Mouse (Mus musculus) monocyte, adult 2 months (primary cell): Measurements from ENCODE around the gene Srp72.
A peak's percentile ranks its signal among the peaks of the same experiment; 100 is the strongest.
"Not testable (repeated sequence)": the region's sequence is repeated elsewhere in the genome, so short reads cannot be mapped to it uniquely, and the experiment has no call there.

Experiments used
- DNase-seq, 2 experiments: peaks; one replicate each; pipeline ENCODE4 v3.0.0; 2022; ENCODE audit warnings: low spot score in 2 of 2, low read depth in 1 of 2

Gene Srp72

DNA sequence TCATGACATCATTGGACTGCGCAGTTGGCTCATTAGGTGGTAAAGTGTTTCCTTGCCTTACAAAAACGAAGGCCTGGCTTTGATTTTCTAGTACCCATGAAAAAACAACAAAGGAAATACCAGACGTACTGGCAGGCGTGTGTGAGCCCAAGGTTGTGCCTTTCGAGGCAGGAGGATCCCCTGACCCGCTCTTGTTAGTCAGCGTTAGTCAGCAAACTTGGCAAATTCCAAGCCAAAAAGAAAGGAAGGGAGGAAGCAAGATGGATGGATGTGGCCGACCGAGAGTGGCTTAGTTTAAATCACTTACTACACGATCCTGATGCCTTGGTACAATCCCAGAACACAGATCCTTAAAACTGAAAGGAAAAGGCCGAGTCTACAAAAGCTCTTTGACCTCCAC, 11.9 kb upstream of the Srp72 start:
- no peak for DNase-seq

DNA sequence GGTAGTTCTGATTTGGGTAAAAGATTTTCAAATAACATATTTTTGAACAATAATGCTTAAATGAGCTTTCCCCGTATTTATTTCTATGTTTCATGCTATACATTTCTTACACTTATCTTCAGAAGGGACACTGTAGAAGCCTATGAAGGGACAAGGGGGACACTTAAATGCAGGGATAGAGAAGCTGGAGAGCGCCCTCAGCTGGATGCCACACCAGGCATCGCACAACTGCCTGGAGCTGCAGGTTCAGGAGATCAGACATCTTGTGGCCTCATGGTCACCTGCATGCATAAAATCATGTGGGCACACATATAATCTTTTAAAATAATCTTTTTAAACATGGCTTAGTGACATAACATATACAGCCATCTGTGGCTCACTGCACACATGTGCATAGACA, 9.8 kb upstream of the Srp72 start:
- DNase-seq: no peak

DNA sequence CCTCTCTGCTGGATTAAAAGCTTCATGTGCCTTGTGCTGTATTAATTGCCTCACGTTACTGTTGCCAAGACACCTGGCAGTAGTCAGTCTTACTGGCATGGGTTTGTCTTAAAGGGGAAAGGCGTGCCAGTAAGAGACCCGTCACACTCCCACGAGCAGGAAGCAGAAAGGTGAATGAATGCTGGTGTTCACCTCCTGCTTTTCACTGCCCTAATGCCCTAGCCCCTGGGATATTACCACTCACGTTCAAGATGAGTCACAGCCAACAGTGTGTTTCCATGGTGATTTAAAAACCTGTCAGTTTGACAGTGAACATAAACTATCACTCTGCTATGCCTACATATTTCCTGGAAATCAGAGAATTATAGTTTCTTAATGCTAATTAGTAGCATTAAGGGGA, 5.2 kb upstream of the Srp72 start:
- no peak for DNase-seq

DNA sequence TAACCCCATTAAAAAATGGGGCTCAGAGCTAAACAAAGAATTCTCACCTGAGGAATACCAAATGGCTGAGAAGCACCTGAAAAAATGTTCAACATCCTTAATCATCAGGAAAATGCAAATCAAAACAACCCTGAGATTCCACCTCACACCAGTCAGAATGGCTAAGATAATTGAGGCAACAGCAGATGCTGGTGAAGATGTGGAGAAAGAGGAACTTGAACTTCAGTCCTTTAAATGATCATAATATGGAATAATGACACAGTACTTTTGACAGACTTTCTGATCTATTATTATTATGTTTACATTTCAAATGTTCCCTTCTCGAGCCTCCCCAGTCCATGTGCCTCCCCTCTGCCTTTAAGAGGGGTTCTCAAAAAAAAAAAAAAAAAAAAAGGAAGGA, 3.4 kb upstream of the Srp72 start:
- DNase-seq: not testable (repeated sequence)

DNA sequence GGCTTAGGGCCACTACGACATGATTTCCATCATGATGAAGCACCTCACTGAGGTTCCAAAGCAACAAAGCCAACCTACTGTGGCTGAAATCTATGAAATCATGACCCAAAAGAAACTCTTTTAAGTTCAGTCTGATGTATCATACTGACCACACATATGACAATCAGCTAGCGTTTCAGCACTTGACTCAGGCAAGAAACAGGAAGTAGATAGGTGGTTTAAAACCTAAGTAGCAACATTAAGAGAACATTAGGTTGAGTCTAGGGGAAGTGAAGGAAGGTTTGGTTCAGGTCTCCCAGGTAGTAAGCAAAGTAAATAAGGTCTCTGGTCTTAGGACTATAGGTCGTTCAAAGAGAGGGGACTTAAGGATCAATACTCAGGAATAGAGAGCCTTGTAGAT, 995 bp upstream of the Srp72 start:
- no peak for DNase-seq

DNA sequence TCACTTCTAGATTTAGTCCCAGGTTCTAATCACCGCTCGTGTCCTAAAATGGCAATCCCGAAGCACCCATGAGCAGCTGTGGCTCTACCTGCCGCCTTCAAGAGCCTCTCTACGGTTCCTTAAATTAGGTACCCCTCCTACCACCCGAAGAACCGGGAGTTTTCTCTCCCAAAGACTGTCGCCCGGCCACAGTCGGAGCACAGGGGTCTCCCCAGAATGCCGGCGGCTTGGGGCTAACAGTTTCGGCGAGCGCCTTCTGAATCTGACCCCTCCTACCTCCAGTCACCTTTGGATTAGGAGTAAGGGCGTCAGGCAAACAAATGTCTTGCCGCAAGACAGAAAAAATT, 303 bp upstream of the Srp72 start:
- DNase-seq: no peak

DNA sequence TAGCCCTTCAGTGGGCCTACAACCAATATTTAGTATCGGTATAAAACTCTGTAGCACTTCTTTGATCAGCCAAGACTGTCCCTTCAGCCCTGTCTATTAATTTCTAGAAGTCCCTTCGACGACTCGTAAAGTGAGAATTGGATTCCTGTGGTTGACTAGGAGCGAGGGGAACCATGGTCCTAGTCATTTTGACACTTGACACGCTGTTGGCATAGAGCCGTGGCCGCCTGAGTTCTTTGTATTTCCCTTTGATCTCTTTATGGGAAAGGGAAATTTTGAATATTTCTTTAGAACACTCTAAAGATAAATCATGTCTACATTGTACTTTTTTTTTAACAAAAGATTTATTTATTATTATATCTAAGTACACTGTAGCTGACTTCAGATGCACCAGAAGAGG, 1.3 kb downstream of the Srp72 start:
- no peak for DNase-seq

DNA sequence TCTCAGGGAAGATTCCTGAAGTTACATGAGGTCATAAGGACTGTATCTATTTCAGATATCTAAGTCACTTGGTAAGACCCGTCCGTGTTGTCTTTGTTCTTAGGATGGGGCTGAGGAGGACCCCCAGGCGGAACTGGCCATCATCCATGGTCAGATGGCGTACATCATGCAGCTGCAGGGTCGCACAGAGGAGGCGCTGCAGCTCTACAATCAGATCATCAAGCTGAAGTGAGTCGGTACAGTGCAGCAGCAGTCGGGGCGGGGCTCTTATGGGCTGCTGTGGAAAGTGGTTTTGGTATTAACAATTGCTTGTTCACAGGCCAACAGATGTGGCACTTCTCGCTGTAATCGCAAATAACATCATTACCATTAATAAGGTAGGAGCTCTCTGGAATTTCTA, 9.5 kb downstream of the Srp72 start:
- no peak for DNase-seq

DNA sequence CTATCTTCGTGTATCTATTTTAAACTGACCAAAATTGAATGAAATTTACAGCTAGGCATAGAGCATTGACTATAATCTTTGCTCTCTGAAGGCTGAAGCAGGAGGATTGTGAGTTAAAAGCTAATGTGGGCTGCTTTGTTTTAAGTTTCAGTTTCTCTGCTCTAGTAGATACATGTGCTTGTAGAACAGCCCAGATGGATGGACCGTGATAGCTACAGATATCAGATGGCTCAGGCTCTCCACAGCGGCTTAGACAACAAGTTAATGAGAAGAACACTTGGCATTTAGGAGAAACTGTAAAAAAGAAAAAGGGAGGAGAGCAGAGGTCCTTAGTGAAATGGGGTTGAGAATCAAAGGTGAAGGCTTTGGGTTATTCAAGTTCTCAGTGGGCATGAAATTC, 16.3 kb downstream of the Srp72 start:
- DNase-seq: no peak

DNA sequence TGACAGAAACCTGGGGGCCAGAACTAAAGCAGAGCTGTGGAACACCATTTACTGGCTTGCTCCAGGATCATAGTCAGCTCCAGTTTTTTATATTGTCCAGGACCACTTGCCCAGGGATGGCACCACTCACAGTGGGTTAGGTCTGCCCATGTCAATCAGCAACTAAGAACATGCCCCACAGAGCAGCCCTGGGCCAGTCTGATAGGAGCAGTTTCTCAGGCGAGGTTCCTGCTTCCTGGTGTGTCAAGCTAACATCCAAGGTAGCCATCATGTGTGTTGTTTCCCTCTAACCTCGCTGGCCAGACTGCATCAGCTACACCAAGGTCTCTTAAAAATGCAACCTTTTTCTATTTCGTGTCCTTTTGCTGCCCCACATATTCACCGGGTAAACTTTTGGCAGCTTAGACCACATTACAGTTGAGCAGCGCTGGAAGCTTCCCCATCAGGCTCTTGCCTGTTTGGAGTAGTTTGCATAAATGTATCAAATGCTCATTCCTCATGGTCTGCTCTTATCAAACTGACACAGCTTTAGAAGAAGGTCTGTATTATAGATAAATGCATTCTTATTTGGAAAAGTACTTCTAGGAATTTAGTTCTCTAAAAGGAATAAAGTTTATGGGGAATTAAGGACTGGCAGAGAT, 18.8 kb downstream of the Srp72 start:
- DNase-seq: no peak

DNA sequence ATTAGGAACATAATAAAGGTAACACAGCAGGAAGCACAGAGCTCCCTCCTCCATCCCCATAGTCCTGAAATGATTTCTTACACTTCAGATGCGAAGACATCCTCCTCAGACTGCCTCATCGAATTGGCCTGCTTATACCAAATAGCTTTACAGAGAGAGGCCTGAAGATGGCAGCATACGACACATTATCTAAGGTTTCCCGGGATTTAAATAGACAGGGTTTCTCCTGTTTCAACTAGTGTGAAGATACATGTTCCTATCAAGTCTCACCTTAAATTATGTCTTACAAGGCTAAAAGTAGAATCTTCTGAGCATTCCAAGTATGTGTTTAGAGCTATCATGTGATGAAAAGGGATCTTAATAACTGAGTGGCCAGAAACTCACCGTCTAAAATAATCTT, 23.9 kb downstream of the Srp72 start:
- no peak for DNase-seq

DNA sequence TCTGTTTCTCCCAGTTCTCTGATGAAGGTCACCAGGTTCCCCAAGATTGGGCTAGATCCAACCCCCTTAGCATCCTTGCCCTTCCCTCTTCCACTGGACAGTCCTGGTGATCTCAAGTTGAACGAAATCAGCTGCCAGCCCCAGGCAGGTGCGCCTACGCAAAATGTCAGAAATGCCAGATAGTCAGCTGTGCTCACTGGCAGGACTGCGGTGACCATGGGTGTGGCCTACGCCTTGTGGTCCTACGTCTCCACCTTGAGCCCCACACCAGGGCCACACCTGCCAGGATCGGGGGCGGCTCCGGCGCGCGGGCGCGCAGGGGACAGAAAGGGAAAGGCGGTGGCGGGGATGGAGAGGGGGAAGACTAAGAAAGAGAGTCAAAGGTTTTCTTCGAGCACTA, 26.7 kb downstream of the Srp72 start:
- DNase-seq: no peak

DNA sequence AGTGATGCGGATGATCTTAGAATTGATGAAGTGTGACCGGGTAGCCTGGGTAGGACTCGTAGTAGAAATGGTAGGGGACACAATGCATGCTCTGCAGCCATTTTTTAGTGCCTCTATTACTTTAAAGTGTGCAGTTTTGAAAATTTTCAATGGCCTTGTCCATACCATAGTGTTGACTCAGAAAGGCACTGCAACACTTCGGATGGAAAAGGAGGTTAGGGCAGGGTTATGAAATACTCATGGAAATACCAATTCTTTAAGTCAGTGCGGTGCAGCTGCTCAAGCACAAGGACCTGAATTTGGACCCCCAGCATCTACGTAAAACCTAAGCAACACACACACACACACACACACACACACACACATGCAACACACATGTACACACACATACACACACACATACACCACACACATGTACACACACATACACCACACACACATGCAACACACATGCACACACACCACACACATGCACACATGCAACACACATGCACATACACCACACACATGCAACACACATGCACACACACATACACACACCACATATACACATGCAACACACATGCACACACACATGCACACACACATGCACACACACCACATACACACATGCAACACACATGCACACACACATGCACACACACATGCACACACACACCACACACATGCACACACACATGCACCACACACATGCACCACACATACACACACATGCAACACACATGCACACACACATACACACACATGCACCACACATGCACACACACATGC, 29.8 kb downstream of the Srp72 start, which contains the start of gene Arl9:
Arl9 (plus strand) TSS at position 5 of the 771 bp plus-strand sequence.
- no peak for DNase-seq

DNA sequence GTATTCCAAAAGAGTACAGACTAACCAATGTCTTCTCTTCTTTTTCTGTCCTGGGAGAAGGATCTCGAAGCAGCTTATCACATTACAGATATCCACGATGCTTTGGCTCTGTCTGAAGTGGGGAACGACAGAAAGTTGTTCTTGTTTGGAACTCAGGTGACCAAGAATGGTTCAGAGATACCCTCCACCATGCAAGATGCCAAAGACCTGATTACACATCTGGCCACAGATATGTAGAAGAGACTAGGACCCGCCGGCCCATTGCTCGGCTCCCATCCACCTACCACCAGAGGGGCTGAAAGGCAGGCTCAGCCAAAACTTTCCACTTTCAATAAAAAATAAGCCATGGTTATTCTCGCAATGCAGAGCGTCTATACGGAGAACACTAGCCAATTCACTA, 35.9 kb downstream of the Srp72 start:
- DNase-seq: no peak

DNA sequence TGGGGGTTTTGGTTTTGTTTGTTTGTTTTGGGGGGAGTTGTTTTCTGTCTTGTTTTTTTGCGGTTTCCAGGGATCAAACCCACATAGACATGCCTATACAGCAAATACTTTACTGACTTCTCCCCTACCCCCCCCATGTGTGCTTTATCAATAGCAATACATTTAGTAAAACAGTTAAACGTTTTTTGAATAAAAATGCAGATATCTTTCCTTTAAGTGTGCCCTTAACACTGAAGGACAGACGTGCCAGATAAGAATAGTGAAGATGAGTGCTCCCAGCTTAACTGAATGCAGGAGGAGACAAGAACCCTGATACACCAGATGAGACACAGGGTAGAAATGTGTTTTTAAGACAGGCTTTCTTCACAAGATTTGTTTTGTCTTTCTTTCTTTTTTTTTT, 36.6 kb downstream of the Srp72 start:
- no peak for DNase-seq

DNA sequence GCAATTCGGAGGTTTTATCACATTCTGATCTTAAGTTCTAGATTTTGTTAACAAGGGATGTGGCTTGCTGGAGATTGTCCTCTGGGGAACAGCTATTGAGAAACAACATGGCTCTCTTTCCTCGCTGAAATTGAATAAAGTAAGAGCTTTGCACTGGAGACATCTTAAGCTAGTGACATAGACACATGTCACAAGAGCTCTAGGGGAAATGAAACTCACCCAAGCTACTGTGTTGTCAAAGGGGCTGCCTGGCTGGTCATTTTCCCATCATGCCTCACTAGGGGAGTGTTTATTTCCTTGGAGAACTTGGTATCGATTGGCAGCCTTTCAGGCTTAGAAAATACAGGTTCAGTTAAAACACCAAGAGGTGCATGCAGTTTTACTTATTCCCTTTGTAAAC, 38.7 kb downstream of the Srp72 start:
- DNase-seq: peak; percentile 34 to 41

DNA sequence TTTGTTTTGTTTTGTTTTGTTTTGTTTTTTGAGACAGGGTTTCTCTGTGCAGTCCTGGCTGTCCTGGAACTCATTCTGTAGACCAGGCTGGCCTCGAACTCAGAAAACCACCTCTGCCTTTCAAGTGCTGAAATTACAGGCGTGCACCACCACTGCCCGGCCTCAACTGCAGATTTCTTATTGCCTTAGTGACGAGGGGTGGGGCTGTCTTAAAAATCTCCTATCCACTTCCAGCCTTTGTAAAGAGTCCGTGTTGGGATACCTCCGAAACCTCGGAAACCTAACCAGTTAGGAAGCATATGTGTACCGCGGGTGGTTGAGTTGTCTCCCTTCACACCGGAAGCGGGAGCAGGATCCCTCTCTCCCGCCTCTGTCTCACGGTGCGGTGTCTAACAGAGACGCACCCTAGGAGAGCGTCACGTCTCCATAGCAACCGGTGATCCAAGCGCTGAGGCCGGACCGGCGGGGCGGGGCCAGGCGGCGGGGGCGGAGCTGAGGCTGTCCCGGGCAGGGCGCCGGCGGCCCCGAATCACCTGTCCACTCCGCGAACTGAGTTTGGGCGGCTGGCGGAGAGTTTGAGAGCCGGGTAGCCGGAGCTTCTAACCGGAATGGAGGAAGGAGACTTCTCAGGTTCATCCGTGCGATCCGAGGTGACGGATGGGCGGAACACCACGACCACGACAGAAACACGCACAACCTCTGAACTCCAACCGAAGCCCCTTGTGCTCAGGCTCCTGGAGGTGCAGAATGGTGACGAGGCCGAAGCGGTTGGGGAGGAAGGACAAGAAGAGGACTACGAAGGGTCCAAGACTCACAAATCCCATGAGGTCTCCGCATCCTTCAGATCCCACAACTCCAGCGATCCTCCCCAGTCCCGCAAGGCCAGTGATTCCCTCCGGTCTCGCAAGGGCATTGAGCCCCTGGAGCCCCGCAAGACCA, 41.3 kb downstream of the Srp72 start, which contains the start of gene Thegl:
Thegl (plus strand) TSS at position 480 of the 939 bp plus-strand sequence.
- peak; percentile 56 to 71 for DNase-seq

DNA sequence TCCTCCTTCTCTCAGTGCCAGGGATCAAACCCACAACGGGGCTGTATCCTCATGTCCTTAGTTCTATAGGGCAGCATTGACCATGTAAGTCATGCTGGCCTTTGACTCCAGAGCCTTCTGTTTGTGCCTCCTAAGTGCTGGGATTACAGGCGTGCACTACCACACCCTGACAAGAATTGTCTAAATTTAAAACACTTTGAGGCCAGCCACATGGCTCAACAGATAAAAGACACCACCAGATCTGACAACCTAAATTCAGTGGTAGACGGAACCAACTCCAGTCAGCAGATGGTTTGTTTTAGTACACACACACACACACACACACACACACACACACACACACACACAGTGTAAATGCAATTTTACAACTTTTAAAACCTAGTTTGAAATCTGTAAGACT, 53.6 kb downstream of the Srp72 start:
- no peak for DNase-seq

DNA sequence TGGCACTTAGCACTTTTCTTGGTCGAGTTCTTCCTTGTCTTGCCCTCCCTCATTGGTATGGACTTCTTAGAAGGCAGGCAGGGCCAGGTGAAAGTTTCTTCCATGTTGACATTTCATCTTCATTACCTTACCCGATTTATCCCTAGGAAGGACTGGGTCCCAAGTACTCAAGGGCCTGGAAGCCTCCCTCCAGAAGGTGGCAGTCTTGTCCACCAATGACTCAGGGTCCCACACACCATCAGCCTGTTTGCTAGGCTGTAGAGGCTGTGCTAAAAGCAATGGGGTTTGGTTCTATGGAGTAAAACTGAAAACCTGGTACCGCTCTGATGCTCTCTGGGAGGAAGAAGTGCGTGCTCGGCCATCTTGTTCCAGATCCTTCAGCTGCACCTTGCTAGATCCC, 55.3 kb downstream of the Srp72 start:
- peak in 1 of 2 experiments; percentile 33 for DNase-seq

DNA sequence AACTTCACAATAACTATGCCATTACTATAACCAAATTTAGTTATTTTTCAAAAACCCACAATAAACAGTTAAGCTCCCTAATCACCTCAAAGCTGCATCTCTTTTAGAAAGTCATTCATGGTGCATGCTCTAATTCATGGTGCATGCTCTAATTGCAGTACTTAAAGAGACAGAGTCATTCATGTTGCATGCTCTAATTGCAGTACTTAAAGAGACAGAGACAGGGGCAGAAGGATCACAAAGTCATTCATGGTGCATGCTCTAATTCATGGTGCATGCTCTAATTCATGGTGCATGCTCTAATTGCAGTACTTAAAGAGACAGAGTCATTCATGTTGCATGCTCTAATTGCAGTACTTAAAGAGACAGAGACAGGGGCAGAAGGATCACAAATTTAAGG, 60.6 kb downstream of the Srp72 start:
- DNase-seq: not testable (repeated sequence)

DNA sequence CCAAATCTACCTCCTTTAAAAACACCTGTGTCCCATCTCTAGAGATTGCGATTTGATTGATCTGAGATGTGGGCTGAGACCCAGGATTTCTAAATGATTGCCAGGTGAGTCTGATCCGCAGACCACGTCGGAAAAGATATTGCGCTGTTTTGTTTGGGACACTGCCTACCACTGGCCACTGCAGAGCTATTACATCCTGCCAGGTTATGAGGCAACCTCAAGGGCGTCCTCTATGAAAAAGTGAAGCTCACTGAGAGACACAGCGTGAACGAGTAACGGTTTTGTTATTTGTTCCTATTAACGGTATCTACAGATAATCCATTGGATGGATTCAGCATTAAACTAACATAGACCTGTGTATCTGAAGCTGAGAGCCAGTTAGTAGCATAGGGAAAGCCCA, 64.0 kb downstream of the Srp72 start:
- no peak for DNase-seq

DNA sequence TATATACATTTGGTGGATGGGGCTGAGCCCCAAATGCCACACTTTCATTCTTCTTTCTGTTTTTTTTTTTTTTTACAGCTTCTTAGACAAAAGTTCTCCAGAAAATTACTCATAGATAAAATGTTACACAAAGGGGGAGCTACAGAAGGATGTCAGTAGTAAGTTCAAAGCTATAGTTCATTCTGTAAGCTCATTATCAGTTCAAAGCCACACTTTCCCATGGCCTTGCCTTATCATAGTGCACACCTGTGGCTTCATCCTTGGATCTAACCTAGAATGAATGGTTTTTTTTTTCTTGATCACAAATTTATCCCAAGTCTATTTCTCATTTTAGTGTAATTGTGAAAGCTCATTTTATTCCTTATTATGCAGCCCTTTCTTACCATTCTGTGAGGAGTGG, 64.9 kb downstream of the Srp72 start:
- DNase-seq: no peak
